In genomic region chr10:89018926-89019325, GRCm38 (mm10) we compare ENCODE assay signal across 12 mouse cellular contexts.
A peak's percentile ranks its signal among the peaks of the same experiment; 100 is the strongest.
DNase-seq lines count a peak whose midpoint lies in the region; ATAC-seq lines count a peak whose summit lies in the region.
"Had no signal": no experiment of that assay in that cellular context is flagged by ENCODE, and none has a peak within 500 bp of the region (broad histone marks: within the 10 kb centered on the region; RNA-seq: fewer than 3 reads in every experiment).

No protein-coding gene starts in this region.

- 66% methylated on average over 5 of the region's 5 CpGs for WGBS in embryonic facial prominence, embryonic 10.5 days
- 64% methylated on average over 5 of the region's 5 CpGs for WGBS in kidney, embryonic 16.5 days

- H3K4me2 ChIP-seq in kidney, embryonic 16.5 days (replicated peaks; ENCODE audit: low read depth, low read length) = no peak overlapping the region
- H3K4me2 ChIP-seq: hindbrain, embryonic 14.5 days had no signal

- no peaks in the 10 kb centered on the region for H3K36me3 ChIP-seq in embryonic facial prominence, embryonic 10.5 days (replicated peaks)
- no peaks in the 10 kb centered on the region for H3K36me3 ChIP-seq in kidney, embryonic 16.5 days (ENCODE audit: insufficient read depth, low read length)

- H3K9me3 ChIP-seq in embryonic facial prominence, embryonic 10.5 days = no peaks in the 10 kb centered on the region
- no peaks in the 10 kb centered on the region for H3K9me3 ChIP-seq in kidney, embryonic 16.5 days (ENCODE audit: low read length)

- H3K4me3 ChIP-seq in embryonic facial prominence, embryonic 10.5 days = no peak overlapping the region
- H3K4me3 ChIP-seq in kidney, embryonic 16.5 days (ENCODE audit: low read length) = no peak overlapping the region
- H3K4me3 ChIP-seq: myocyte had no signal

- no peak overlapping the region for H3K9ac ChIP-seq in kidney, embryonic 16.5 days (replicated peaks; ENCODE audit: low read length)
- H3K9ac ChIP-seq: hindbrain, embryonic 14.5 days had no signal

- no peak overlapping the region for H3K27ac ChIP-seq in embryonic facial prominence, embryonic 10.5 days (replicated peaks)
- no peak overlapping the region for H3K27ac ChIP-seq in kidney, embryonic 16.5 days (ENCODE audit: low read length)
- H3K27ac ChIP-seq: hindbrain, embryonic 14.5 days had no signal

- peak; percentile 15 for DNase-seq in right cerebral cortex, adult 18-20 months
- no peak for DNase-seq in right cerebral cortex, postnatal 14 days
- peak; percentile 2 to 25 for DNase-seq in frontal cortex, adult 2 months (ENCODE audit: extremely low spot score in 1 of 2, low spot score in 1 of 2)
- DNase-seq in left cerebral cortex, adult 18-20 months (ENCODE audit: low spot score in 2 of 2) = peak; percentile 8 to 12
- DNase-seq in telencephalon, adult 2 months (ENCODE audit: low read depth, low spot score) = peak; percentile 55
- no peak for DNase-seq in embryonic facial prominence, embryonic 10.5 days (ENCODE audit: low spot score)
- no peak for DNase-seq in neural tube, embryonic 10.5 days (ENCODE audit: extremely low spot score, low spot score)
- DNase-seq: cerebellum, adult 9-10 months; kidney, adult 2 months had no signal

- no peaks in the 10 kb centered on the region for H3K4me1 ChIP-seq in embryonic facial prominence, embryonic 10.5 days
- H3K4me1 ChIP-seq in kidney, embryonic 16.5 days (ENCODE audit: insufficient read depth, low read length) = no peaks in the 10 kb centered on the region

- no peak for ATAC-seq in kidney, embryonic 16.5 days (ENCODE audit: low FRiP score, low TSS enrichment)

- no peaks in the 10 kb centered on the region for H3K27me3 ChIP-seq in embryonic facial prominence, embryonic 10.5 days (replicated peaks; ENCODE audit: low read depth, poor library complexity, severe bottlenecking)
- H3K27me3 ChIP-seq in kidney, embryonic 16.5 days (ENCODE audit: insufficient read depth, low read length) = no peaks in the 10 kb centered on the region

Comparison
In these comparisons a context has a peak if more than half of its experiments do, and no peak if none do; other contexts are left out.
1. DNase-seq: peak in right cerebral cortex, adult 18-20 months (single experiment), frontal cortex, adult 2 months (2 of 2), left cerebral cortex, adult 18-20 months (2 of 2) and telencephalon, adult 2 months (single experiment); none in right cerebral cortex, postnatal 14 days (single experiment), embryonic facial prominence, embryonic 10.5 days (single experiment) and neural tube, embryonic 10.5 days (single experiment).